Mouse (Mus musculus): ENCODE data around the gene Kctd13. TPM values are rescaled to one million over a fixed set of nuclear protein-coding genes. Genes with fewer than 3 reads are reported as not detected.

Gene Kctd13
- polyA plus RNA-seq (2014; fragmentation: Nextera tagmentation; extraction: Ambion mirVana) = 33.4 and 35.6 TPM in 2 replicates

GRCm38 (mm10) chr7:126928384-126929037 lies at the start of gene Kctd13:
Gene Kctd13 (plus strand): TSS chr7:126928879.
- H3K9ac ChIP-seq (ENCODE audit: low read length) = peak within 1 kb of the TSS; percentile 73
- 5% methylated on average over 56 of the region's 56 CpGs for WGBS
- H3K4me1 ChIP-seq (ENCODE audit: control insufficient read depth, insufficient read depth, low read length) = 0 out of 2 replicates have a peak, but pooled peaks cover 5% of the 10 kb centered on the region
- H3K4me2 ChIP-seq (ENCODE audit: low read depth) = peak within 1 kb of the TSS; percentile 97
- H3K27me3 ChIP-seq (ENCODE audit: control insufficient read depth, insufficient read depth, low read length) = no peaks in the 10 kb centered on the region
- peak within 1 kb of the TSS; percentile 36; the same call in 1 of the 2 replicates for H3K27ac ChIP-seq (ENCODE audit: low read depth, low read length)
- no peaks in the 10 kb centered on the region for H3K36me3 ChIP-seq (ENCODE audit: control insufficient read depth, insufficient read depth, low read length)
- peak; percentile 90 for ATAC-seq (ENCODE audit: insufficient read depth, low FRiP score, low TSS enrichment)
- no peaks in the 10 kb centered on the region for H3K9me3 ChIP-seq (ENCODE audit: control insufficient read depth, low read length)
- peak; percentile 94 for DNase-seq (ENCODE audit: low spot score)
- H3K4me3 ChIP-seq (ENCODE audit: low read depth, low read length) = peak within 1 kb of the TSS; percentile 73

GRCm38 (mm10) chr7:126881040-126881439 lies 47.6 kb upstream of the Kctd13 start:
- no peak overlapping the region for H3K4me3 ChIP-seq (ENCODE audit: low read depth, low read length)
- WGBS = 80% methylated on average over 6 of the region's 6 CpGs
- ATAC-seq (ENCODE audit: insufficient read depth, low FRiP score, low TSS enrichment) (no peak), DNase-seq (ENCODE audit: low spot score) (no peak)
- peak overlapping the region; percentile 100 for H3K4me2 ChIP-seq (ENCODE audit: low read depth)
- no peaks in the 10 kb centered on the region for H3K9me3 ChIP-seq (ENCODE audit: control insufficient read depth, low read length)
- peaks cover 22% of the 10 kb centered on the region for H3K4me1 ChIP-seq (ENCODE audit: control insufficient read depth, insufficient read depth, low read length)
- H3K27me3 ChIP-seq (ENCODE audit: control insufficient read depth, insufficient read depth, low read length) = no peaks in the 10 kb centered on the region
- no peak overlapping the region; the same call in 1 of the 2 replicates for H3K9ac ChIP-seq (ENCODE audit: low read length)
- H3K27ac ChIP-seq (ENCODE audit: low read depth, low read length) = no peak overlapping the region
- H3K36me3 ChIP-seq (ENCODE audit: control insufficient read depth, insufficient read depth, low read length) = peaks cover 24% of the 10 kb centered on the region

- DNase-seq (ENCODE audit: low spot score) (no peak), ATAC-seq (ENCODE audit: insufficient read depth, low FRiP score, low TSS enrichment) (no peak; the same call in 1 of the 2 replicates)
- WGBS = under 1% methylated on average over 14 of the region's 15 CpGs
- Histone ChIP-seq H3K36me3 (ENCODE audit: control insufficient read depth, insufficient read depth, low read length) (peaks cover 9% of the 10 kb centered on the region; the same call in 1 of the 2 replicates), H3K4me3 (ENCODE audit: low read depth, low read length) (peak overlapping the region; percentile 85), H3K4me1 (ENCODE audit: control insufficient read depth, insufficient read depth, low read length) (peaks cover 22% of the 10 kb centered on the region), H3K27me3 (ENCODE audit: control insufficient read depth, insufficient read depth, low read length) (no peaks in the 10 kb centered on the region), H3K4me2 (ENCODE audit: low read depth) (peak overlapping the region; percentile 100), H3K9me3 (ENCODE audit: control insufficient read depth, low read length) (no peaks in the 10 kb centered on the region), H3K27ac (ENCODE audit: low read depth, low read length) (peak overlapping the region; percentile 89; the same call in 1 of the 2 replicates), H3K9ac (ENCODE audit: low read length) (peak overlapping the region; percentile 86)
These were observed 44.9 kb upstream of the Kctd13 start for GRCm38 (mm10) chr7:126883731-126884181.

GRCm38 (mm10) chr7:126884286-126885164 lies 44.2 kb upstream of the Kctd13 start, which contains the start of gene Taok2:
Gene Taok2 (minus strand): TSS chr7:126884703.
- Histone ChIP-seq H3K4me3 (ENCODE audit: low read depth, low read length) (peak within 1 kb of the TSS; percentile 85), H3K27ac (ENCODE audit: low read depth, low read length) (peak within 1 kb of the TSS; percentile 89), H3K4me2 (ENCODE audit: low read depth) (peak within 1 kb of the TSS; percentile 100), H3K27me3 (ENCODE audit: control insufficient read depth, insufficient read depth, low read length) (no peaks in the 10 kb centered on the region), H3K4me1 (ENCODE audit: control insufficient read depth, insufficient read depth, low read length) (peaks cover 22% of the 10 kb centered on the region), H3K9ac (ENCODE audit: low read length) (peak within 1 kb of the TSS; percentile 86), H3K9me3 (ENCODE audit: control insufficient read depth, low read length) (no peaks in the 10 kb centered on the region), H3K36me3 (ENCODE audit: control insufficient read depth, insufficient read depth, low read length) (peaks cover 7% of the 10 kb centered on the region; the same call in 1 of the 2 replicates)
- under 1% methylated on average over 56 of the region's 56 CpGs for WGBS
- DNase-seq (ENCODE audit: low spot score) = peak; percentile 100
- peak; percentile 95 for ATAC-seq (ENCODE audit: insufficient read depth, low FRiP score, low TSS enrichment)

GRCm38 (mm10) chr7:126887281-126887680 lies 41.4 kb upstream of the Kctd13 start:
- Histone ChIP-seq H3K9ac (ENCODE audit: low read length) (no peak overlapping the region), H3K36me3 (ENCODE audit: control insufficient read depth, insufficient read depth, low read length) (no peaks in the 10 kb centered on the region), H3K4me1 (ENCODE audit: control insufficient read depth, insufficient read depth, low read length) (peaks cover 14% of the 10 kb centered on the region), H3K27me3 (ENCODE audit: control insufficient read depth, insufficient read depth, low read length) (no peaks in the 10 kb centered on the region), H3K4me3 (ENCODE audit: low read depth, low read length) (no peak overlapping the region), H3K27ac (ENCODE audit: low read depth, low read length) (no peak overlapping the region), H3K9me3 (ENCODE audit: control insufficient read depth, low read length) (no peaks in the 10 kb centered on the region), H3K4me2 (ENCODE audit: low read depth) (no peak overlapping the region)
- 81% methylated on average over 5 of the region's 5 CpGs for WGBS
- no peak for DNase-seq (ENCODE audit: low spot score)
- ATAC-seq (ENCODE audit: insufficient read depth, low FRiP score, low TSS enrichment) = no peak

GRCm38 (mm10) chr7:126888852-126889251 lies 39.8 kb upstream of the Kctd13 start:
- WGBS = 54% methylated on average over 7 of the region's 7 CpGs
- H3K36me3 ChIP-seq (ENCODE audit: control insufficient read depth, insufficient read depth, low read length) = no peaks in the 10 kb centered on the region
- no peak overlapping the region for H3K27ac ChIP-seq (ENCODE audit: low read depth, low read length)
- no peaks in the 10 kb centered on the region for H3K9me3 ChIP-seq (ENCODE audit: control insufficient read depth, low read length)
- H3K9ac ChIP-seq (ENCODE audit: low read length) = no peak overlapping the region
- H3K4me2 ChIP-seq (ENCODE audit: low read depth) = no peak overlapping the region
- no peak overlapping the region for H3K4me3 ChIP-seq (ENCODE audit: low read depth, low read length)
- no peaks in the 10 kb centered on the region for H3K4me1 ChIP-seq (ENCODE audit: control insufficient read depth, insufficient read depth, low read length)
- H3K27me3 ChIP-seq (ENCODE audit: control insufficient read depth, insufficient read depth, low read length) = no peaks in the 10 kb centered on the region
- ATAC-seq (ENCODE audit: insufficient read depth, low FRiP score, low TSS enrichment) (no peak), DNase-seq (ENCODE audit: low spot score) (no peak)

GRCm38 (mm10) chr7:126896912-126897311 lies 31.8 kb upstream of the Kctd13 start:
- 91% methylated on average over 5 of the region's 5 CpGs for WGBS
- H3K4me3 ChIP-seq (ENCODE audit: low read depth, low read length) = no peak overlapping the region
- no peak overlapping the region for H3K27ac ChIP-seq (ENCODE audit: low read depth, low read length)
- no peak overlapping the region for H3K9ac ChIP-seq (ENCODE audit: low read length)
- no peak for DNase-seq (ENCODE audit: low spot score)
- H3K4me2 ChIP-seq (ENCODE audit: low read depth) = no peak overlapping the region
- 0 out of 2 replicates have a peak, but pooled peaks cover 4% of the 10 kb centered on the region for H3K4me1 ChIP-seq (ENCODE audit: control insufficient read depth, insufficient read depth, low read length)
- H3K27me3 ChIP-seq (ENCODE audit: control insufficient read depth, insufficient read depth, low read length) = no peaks in the 10 kb centered on the region
- ATAC-seq (ENCODE audit: insufficient read depth, low FRiP score, low TSS enrichment) = no peak
- H3K9me3 ChIP-seq (ENCODE audit: control insufficient read depth, low read length) = no peaks in the 10 kb centered on the region
- no peaks in the 10 kb centered on the region for H3K36me3 ChIP-seq (ENCODE audit: control insufficient read depth, insufficient read depth, low read length)

GRCm38 (mm10) chr7:126897390-126898101 lies 31.1 kb upstream of the Kctd13 start:
- Histone ChIP-seq H3K4me1 (ENCODE audit: control insufficient read depth, insufficient read depth, low read length) (0 out of 2 replicates have a peak, but pooled peaks cover 4% of the 10 kb centered on the region), H3K36me3 (ENCODE audit: control insufficient read depth, insufficient read depth, low read length) (no peaks in the 10 kb centered on the region), H3K4me2 (ENCODE audit: low read depth) (peak overlapping the region; percentile 53), H3K27ac (ENCODE audit: low read depth, low read length) (no peak overlapping the region), H3K4me3 (ENCODE audit: low read depth, low read length) (peak overlapping the region; percentile 45), H3K9me3 (ENCODE audit: control insufficient read depth, low read length) (no peaks in the 10 kb centered on the region), H3K27me3 (ENCODE audit: control insufficient read depth, insufficient read depth, low read length) (no peaks in the 10 kb centered on the region), H3K9ac (ENCODE audit: low read length) (peak overlapping the region; percentile 60)
- 26% methylated on average over 16 of the region's 16 CpGs for WGBS
- peak; percentile 27; the same call in 1 of the 2 replicates for ATAC-seq (ENCODE audit: insufficient read depth, low FRiP score, low TSS enrichment)
- no peak for DNase-seq (ENCODE audit: low spot score)
